Mouse (Mus musculus): ENCODE measurements around the gene Socs7. TPM values are rescaled to one million over a fixed set of nuclear protein-coding genes. Genes with fewer than 3 reads are reported as not detected.

Socs7 gene
- polyA plus RNA-seq, 1 experiment from 2014 or later: 3.6 TPM

- peaks cover 10% of the 10 kb centered on the region; the same call in 1 of the 2 replicates for H3K4me1 ChIP-seq (replicated peaks; ENCODE audit: control insufficient read depth, insufficient read depth, low read length)
- WGBS: under 1% methylated on average over 7 of the region's 7 CpGs
- ATAC-seq (ENCODE audit: low FRiP score): no peak
- no peaks in the 10 kb centered on the region for H3K27me3 ChIP-seq (ENCODE audit: control insufficient read depth, insufficient read depth, low read length)
- H3K9ac ChIP-seq (ENCODE audit: low read depth, low read length): peak overlapping the region; percentile 96
- peak; percentile 33 for DNase-seq (ENCODE audit: low spot score)
- peak overlapping the region; percentile 90 for H3K4me2 ChIP-seq (replicated peaks; ENCODE audit: low read depth, low read length)
- no peaks in the 10 kb centered on the region for H3K36me3 ChIP-seq (ENCODE audit: control insufficient read depth, insufficient read depth, low read length)
- H3K27ac ChIP-seq (ENCODE audit: low read depth, low read length): no peak overlapping the region
- H3K9me3 ChIP-seq (ENCODE audit: control insufficient read depth, low read length): no peaks in the 10 kb centered on the region
- H3K4me3 ChIP-seq (ENCODE audit: low read depth, low read length): peak overlapping the region; percentile 98
Measured at GRCm38 (mm10) chr11:97363644-97363995, 1.3 kb downstream of the Socs7 start.

GRCm38 (mm10) chr11:97365556-97365955, 3.2 kb downstream of the Socs7 start:
- Histone ChIP-seq H3K4me1 (replicated peaks; ENCODE audit: control insufficient read depth, insufficient read depth, low read length) (peaks cover 10% of the 10 kb centered on the region; the same call in 1 of the 2 replicates), H3K27ac (ENCODE audit: low read depth, low read length) (no peak overlapping the region), H3K9ac (ENCODE audit: low read depth, low read length) (no peak overlapping the region), H3K9me3 (ENCODE audit: control insufficient read depth, low read length) (no peaks in the 10 kb centered on the region), H3K36me3 (ENCODE audit: control insufficient read depth, insufficient read depth, low read length) (no peaks in the 10 kb centered on the region), H3K4me3 (ENCODE audit: low read depth, low read length) (0 out of 2 replicates have a peak overlapping the region, but pooled peaks have one; percentile 5), H3K4me2 (replicated peaks; ENCODE audit: low read depth, low read length) (peak overlapping the region; percentile 90; the same call in 1 of the 2 replicates), H3K27me3 (ENCODE audit: control insufficient read depth, insufficient read depth, low read length) (no peaks in the 10 kb centered on the region)
- ATAC-seq (ENCODE audit: low FRiP score): no peak
- no peak for DNase-seq (ENCODE audit: low spot score)
- 90% methylated on average over 1 of the region's 1 CpGs for WGBS

GRCm38 (mm10) chr11:97368501-97368900, 6.2 kb downstream of the Socs7 start:
- no peak overlapping the region for H3K9ac ChIP-seq (ENCODE audit: low read depth, low read length)
- H3K27ac ChIP-seq (ENCODE audit: low read depth, low read length): no peak overlapping the region
- no peaks in the 10 kb centered on the region for H3K36me3 ChIP-seq (ENCODE audit: control insufficient read depth, insufficient read depth, low read length)
- H3K4me2 ChIP-seq (replicated peaks; ENCODE audit: low read depth, low read length): no peak overlapping the region
- H3K9me3 ChIP-seq (ENCODE audit: control insufficient read depth, low read length): no peaks in the 10 kb centered on the region
- no peak overlapping the region for H3K4me3 ChIP-seq (ENCODE audit: low read depth, low read length)
- ATAC-seq (ENCODE audit: low FRiP score) (no peak), DNase-seq (ENCODE audit: low spot score) (no peak)
- H3K4me1 ChIP-seq (replicated peaks; ENCODE audit: control insufficient read depth, insufficient read depth, low read length): peaks cover 7% of the 10 kb centered on the region; the same call in 1 of the 2 replicates
- H3K27me3 ChIP-seq (ENCODE audit: control insufficient read depth, insufficient read depth, low read length): no peaks in the 10 kb centered on the region
- 90% methylated on average over 5 of the region's 5 CpGs for whole genome bisulfite sequencing

GRCm38 (mm10) chr11:97370329-97371091, 8.2 kb downstream of the Socs7 start:
- no peak overlapping the region for H3K9ac ChIP-seq (ENCODE audit: low read depth, low read length)
- no peak overlapping the region for H3K27ac ChIP-seq (ENCODE audit: low read depth, low read length)
- whole genome bisulfite sequencing: 87% methylated on average over 7 of the region's 7 CpGs
- no peaks in the 10 kb centered on the region for H3K36me3 ChIP-seq (ENCODE audit: control insufficient read depth, insufficient read depth, low read length)
- no peak for ATAC-seq (ENCODE audit: low FRiP score)
- H3K4me2 ChIP-seq (replicated peaks; ENCODE audit: low read depth, low read length): no peak overlapping the region
- DNase-seq (ENCODE audit: low spot score): no peak
- no peaks in the 10 kb centered on the region for H3K9me3 ChIP-seq (ENCODE audit: control insufficient read depth, low read length)
- H3K4me3 ChIP-seq (ENCODE audit: low read depth, low read length): no peak overlapping the region
- 0 out of 2 replicates have a peak, but pooled peaks cover under 1% of the 10 kb centered on the region for H3K4me1 ChIP-seq (replicated peaks; ENCODE audit: control insufficient read depth, insufficient read depth, low read length)
- H3K27me3 ChIP-seq (ENCODE audit: control insufficient read depth, insufficient read depth, low read length): no peaks in the 10 kb centered on the region

GRCm38 (mm10) chr11:97372159-97372864, 10.0 kb downstream of the Socs7 start:
- DNase-seq (ENCODE audit: low spot score) (no peak), ATAC-seq (ENCODE audit: low FRiP score) (no peak)
- 91% methylated on average over 6 of the region's 6 CpGs for WGBS
- H3K9ac ChIP-seq (ENCODE audit: low read depth, low read length): no peak overlapping the region
- no peak overlapping the region for H3K4me2 ChIP-seq (replicated peaks; ENCODE audit: low read depth, low read length)
- H3K4me3 ChIP-seq (ENCODE audit: low read depth, low read length): no peak overlapping the region
- no peaks in the 10 kb centered on the region for H3K36me3 ChIP-seq (ENCODE audit: control insufficient read depth, insufficient read depth, low read length)
- no peaks in the 10 kb centered on the region for H3K9me3 ChIP-seq (ENCODE audit: control insufficient read depth, low read length)
- H3K4me1 ChIP-seq (replicated peaks; ENCODE audit: control insufficient read depth, insufficient read depth, low read length): no peaks in the 10 kb centered on the region
- H3K27ac ChIP-seq (ENCODE audit: low read depth, low read length): no peak overlapping the region
- H3K27me3 ChIP-seq (ENCODE audit: control insufficient read depth, insufficient read depth, low read length): no peaks in the 10 kb centered on the region

- H3K36me3 ChIP-seq (ENCODE audit: control insufficient read depth, insufficient read depth, low read length): no peaks in the 10 kb centered on the region
Measured at GRCm38 (mm10) chr11:97373402-97373801, 11.1 kb downstream of the Socs7 start.

GRCm38 (mm10) chr11:97380036-97380435, 17.7 kb downstream of the Socs7 start:
- H3K27me3 ChIP-seq (ENCODE audit: control insufficient read depth, insufficient read depth, low read length): no peaks in the 10 kb centered on the region
- peaks cover 5% of the 10 kb centered on the region; the same call in 1 of the 2 replicates for H3K36me3 ChIP-seq (ENCODE audit: control insufficient read depth, insufficient read depth, low read length)

More at GRCm38 (mm10) chr11:97373402-97373801, 11.1 kb downstream of the Socs7 start:
- H3K27ac ChIP-seq (ENCODE audit: low read depth, low read length): no peak overlapping the region
- H3K4me2 ChIP-seq (replicated peaks; ENCODE audit: low read depth, low read length): no peak overlapping the region
- H3K4me3 ChIP-seq (ENCODE audit: low read depth, low read length): no peak overlapping the region
- no peaks in the 10 kb centered on the region for H3K4me1 ChIP-seq (replicated peaks; ENCODE audit: control insufficient read depth, insufficient read depth, low read length)
- no peak for ATAC-seq (ENCODE audit: low FRiP score)
- no peak for DNase-seq (ENCODE audit: low spot score)
- no peaks in the 10 kb centered on the region for H3K9me3 ChIP-seq (ENCODE audit: control insufficient read depth, low read length)
- no peaks in the 10 kb centered on the region for H3K27me3 ChIP-seq (ENCODE audit: control insufficient read depth, insufficient read depth, low read length)
- 89% methylated on average over 2 of the region's 2 CpGs for whole genome bisulfite sequencing
- no peak overlapping the region for H3K9ac ChIP-seq (ENCODE audit: low read depth, low read length)

GRCm38 (mm10) chr11:97383017-97383416, 20.7 kb downstream of the Socs7 start:
- Histone ChIP-seq H3K4me1 (replicated peaks; ENCODE audit: control insufficient read depth, insufficient read depth, low read length) (no peaks in the 10 kb centered on the region), H3K4me3 (ENCODE audit: low read depth, low read length) (no peak overlapping the region), H3K4me2 (replicated peaks; ENCODE audit: low read depth, low read length) (no peak overlapping the region), H3K27me3 (ENCODE audit: control insufficient read depth, insufficient read depth, low read length) (no peaks in the 10 kb centered on the region), H3K9me3 (ENCODE audit: control insufficient read depth, low read length) (no peaks in the 10 kb centered on the region), H3K27ac (ENCODE audit: low read depth, low read length) (no peak overlapping the region), H3K36me3 (ENCODE audit: control insufficient read depth, insufficient read depth, low read length) (peaks cover 5% of the 10 kb centered on the region; the same call in 1 of the 2 replicates), H3K9ac (ENCODE audit: low read depth, low read length) (no peak overlapping the region)
- DNase-seq (ENCODE audit: low spot score): no peak
- WGBS: 93% methylated on average over 2 of the region's 2 CpGs
- ATAC-seq (ENCODE audit: low FRiP score): no peak

More at GRCm38 (mm10) chr11:97380036-97380435, 17.7 kb downstream of the Socs7 start:
- H3K4me1 ChIP-seq (replicated peaks; ENCODE audit: control insufficient read depth, insufficient read depth, low read length): no peaks in the 10 kb centered on the region
- WGBS: 86% methylated on average over 3 of the region's 3 CpGs
- DNase-seq (ENCODE audit: low spot score): no peak
- no peak overlapping the region for H3K27ac ChIP-seq (ENCODE audit: low read depth, low read length)
- H3K9ac ChIP-seq (ENCODE audit: low read depth, low read length): no peak overlapping the region
- no peak overlapping the region for H3K4me2 ChIP-seq (replicated peaks; ENCODE audit: low read depth, low read length)
- no peaks in the 10 kb centered on the region for H3K9me3 ChIP-seq (ENCODE audit: control insufficient read depth, low read length)
- ATAC-seq (ENCODE audit: low FRiP score): no peak
- H3K4me3 ChIP-seq (ENCODE audit: low read depth, low read length): no peak overlapping the region

Data from hindbrain, embryonic 11.5 days (tissue).